Mouse (Mus musculus) T-helper 2 cell (primary cell): ENCODE data around the gene Fam118b.

Experiments used
- in situ Hi-C: fragments of 300-600 bp; cut with MboI, MseI; formaldehyde crosslinking; loops from one replicate; pipeline ENCODE4 v1.15.1; 2025; ENCODE audit warnings: high pct_unique_total_duplicates

Gene Fam118b

GRCm38 (mm10) chr9:35267146-35267975 is at the start of gene Fam118b, which contains the start of gene Rpusd4:
Gene Fam118b (minus strand): TSS chr9:35267805.
Gene Rpusd4 (plus strand): TSS chr9:35267865.
- in situ Hi-C loops, result loop anchor here (5.0 kb wide), 1 partner anchor 55 kb away; the partner anchor contains the start of gene Foxred1

- in situ Hi-C loops, result no loop called here
Observed at GRCm38 (mm10) chr9:35316771-35317211, 49.2 kb upstream of the Fam118b start.

DNA sequence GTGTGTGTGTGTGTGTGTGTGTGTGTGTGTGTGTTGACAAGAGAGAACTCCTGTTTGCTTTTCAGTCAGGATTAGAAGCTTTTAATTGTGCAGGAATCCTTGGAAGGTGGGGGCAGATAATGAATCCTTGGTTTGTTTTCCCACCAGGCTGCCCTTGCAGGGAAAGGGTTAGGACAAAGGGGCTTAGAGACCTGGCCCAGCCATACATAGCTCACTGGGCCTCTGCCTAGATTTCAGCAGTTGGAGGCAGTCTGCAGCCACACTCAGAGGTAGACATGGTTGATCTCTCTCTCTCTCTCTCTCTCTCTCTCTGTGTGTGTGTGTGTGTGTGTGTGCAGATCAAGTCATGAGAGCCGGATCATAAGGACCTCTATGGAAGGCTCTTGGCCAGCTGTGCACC is 46.6 kb upstream of the Fam118b start:
- in situ Hi-C loops, result no loop called here

DNA sequence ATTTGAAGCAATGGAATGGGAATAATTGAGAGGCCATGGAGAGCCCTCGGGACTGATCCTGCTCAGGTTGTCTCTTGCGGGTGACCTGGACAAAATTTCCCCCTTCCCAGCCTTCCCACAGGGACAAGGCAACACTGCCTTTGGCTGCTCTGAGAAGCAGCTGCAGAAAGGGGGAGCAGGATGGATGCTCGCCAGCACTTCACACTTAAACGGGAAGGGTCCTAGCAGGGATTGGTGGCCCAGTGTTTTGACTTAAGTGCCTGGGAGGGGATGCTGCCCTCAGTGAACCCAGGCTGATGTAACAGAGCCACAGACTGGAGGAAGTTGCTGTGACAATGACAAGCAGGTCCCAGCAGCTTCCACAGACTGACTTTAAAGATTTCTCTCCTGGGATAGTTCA is 46.0 kb upstream of the Fam118b start:
- in situ Hi-C loops, result no loop called here

- in situ Hi-C loops, result no loop called here
Observed at GRCm38 (mm10) chr9:35312516-35312915, 44.9 kb upstream of the Fam118b start.

DNA sequence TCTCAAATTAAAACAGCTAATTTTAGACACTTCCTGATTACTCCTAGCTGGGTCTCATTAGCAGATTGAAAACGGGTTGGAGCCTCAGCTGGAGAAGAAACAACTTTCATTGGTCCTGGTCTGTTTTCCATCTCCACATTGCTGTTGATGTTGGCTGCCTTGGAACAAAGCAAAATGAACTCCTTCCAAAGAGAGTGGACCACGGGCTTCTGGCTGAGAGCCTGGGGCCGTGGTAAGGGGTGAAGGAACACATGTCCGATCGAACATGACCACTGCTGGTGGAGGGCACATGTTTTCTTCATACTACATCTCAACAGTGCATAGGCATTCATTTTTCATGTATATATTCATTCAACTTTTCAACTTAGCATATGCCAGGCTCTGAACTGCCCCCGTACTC is 42.8 kb upstream of the Fam118b start:
- in situ Hi-C loops, result no loop called here

- in situ Hi-C loops, result no loop called here
Observed at GRCm38 (mm10) chr9:35307461-35307860, 39.9 kb upstream of the Fam118b start.

GRCm38 (mm10) chr9:35302172-35302571 is 34.6 kb upstream of the Fam118b start:
- in situ Hi-C loops, result no loop called here

- in situ Hi-C loops, result loop anchor here (5.0 kb wide), 1 partner anchor 45 kb away; no protein-coding TSS in a partner anchor
Observed at GRCm38 (mm10) chr9:35297791-35298190, 30.2 kb upstream of the Fam118b start.

- in situ Hi-C loops, result no loop called here
Observed at GRCm38 (mm10) chr9:35293465-35293864, 25.9 kb upstream of the Fam118b start.

GRCm38 (mm10) chr9:35290916-35291315 is 23.3 kb upstream of the Fam118b start:
- in situ Hi-C loops, result no loop called here

- in situ Hi-C loops, result no loop called here
Observed at GRCm38 (mm10) chr9:35290417-35290816, 22.8 kb upstream of the Fam118b start.

DNA sequence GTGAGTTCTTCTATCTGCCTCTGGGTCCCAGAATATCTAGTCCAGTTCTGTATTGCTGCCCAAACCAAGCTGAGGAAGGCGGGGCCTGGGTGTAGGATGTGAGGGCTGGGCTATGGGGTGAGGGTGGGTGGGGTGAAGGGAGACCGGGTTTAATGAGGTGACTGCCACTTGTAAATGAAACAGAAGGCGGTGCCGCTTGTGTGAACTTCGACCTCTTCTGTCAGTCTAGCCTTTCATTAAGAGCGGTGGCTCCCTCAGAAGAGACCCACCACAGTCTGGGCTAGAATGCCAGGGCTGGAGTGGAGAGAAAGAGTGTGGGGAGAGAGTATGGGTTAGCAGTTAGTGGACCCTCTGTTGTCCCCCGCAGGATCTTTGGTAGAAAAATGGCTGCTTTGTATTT is 22.4 kb upstream of the Fam118b start:
- in situ Hi-C loops, result loop anchor here (5.0 kb wide), 1 partner anchor 242 kb away; no protein-coding TSS in a partner anchor

DNA sequence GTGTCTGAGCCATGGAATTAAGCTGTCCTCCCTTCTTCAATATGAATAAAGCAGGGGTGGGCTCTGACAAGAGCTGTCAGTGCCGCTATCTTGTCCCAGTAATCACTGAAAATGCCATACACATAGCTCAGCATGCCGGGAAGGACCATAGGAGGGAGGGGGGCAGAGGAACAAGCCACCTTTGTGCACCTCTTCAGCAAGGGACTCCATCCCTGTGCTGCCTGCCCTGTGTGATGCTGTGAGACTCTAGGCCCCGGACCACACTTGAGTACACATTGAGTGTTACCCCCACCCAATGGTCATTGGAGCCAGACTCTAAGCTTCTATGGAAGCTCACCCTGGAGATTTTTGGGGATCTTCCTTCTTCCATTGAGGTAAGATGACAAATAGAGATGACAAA is 18.7 kb upstream of the Fam118b start:
- in situ Hi-C loops, result loop anchor here (5.0 kb wide), 1 partner anchor 246 kb away; no protein-coding TSS in a partner anchor

GRCm38 (mm10) chr9:35284351-35284750 is 16.7 kb upstream of the Fam118b start:
- in situ Hi-C loops, result no loop called here

DNA sequence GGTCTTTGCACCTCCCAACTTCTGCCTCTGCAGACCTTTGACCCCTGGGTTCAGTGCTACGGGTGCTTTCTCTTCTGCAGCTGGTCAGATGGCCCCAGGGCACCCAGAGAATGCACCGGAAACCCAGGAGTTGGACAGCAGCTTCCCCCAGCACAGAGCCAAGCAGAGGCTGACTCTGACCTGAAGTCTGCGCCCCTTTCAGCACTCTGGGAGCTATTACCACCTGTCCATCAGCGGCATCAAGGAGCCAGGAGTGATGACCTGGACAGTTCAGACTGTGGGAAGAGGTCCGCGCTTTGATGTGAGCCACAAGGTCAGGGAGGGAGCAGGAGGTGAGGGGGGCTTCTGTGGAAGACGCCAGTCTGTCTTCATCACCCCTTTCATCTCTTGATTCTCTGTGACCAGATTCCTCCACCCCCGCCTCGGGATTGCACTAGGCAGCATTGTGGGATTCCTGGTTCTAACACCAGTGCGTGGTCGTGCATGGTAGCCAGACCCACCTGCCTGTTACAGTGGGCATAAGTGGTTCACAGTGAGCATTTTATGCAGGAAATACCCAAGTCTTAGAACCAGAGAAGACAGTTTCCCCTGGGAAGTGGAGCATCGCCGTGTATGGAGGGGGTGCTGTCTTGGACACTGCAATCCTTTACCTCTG is 15.9 kb upstream of the Fam118b start:
- in situ Hi-C loops, result no loop called here

DNA sequence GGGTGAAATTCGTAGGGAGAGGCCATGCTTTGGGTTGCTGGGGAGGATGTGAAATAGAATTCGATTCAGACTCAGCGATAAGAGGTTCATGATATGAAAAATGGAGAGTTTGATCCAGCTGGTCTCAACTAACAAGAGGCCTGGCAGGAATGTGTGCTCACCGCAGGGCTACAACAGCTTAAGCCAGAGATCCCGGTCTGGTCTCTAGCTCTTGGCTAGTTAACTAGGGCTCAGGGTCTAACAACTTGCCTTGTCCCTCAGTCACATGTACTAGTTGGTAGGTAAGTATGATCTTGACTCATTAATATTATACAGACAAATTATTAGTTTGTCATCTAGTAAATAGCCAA is 15.2 kb upstream of the Fam118b start:
- in situ Hi-C loops, result no loop called here

DNA sequence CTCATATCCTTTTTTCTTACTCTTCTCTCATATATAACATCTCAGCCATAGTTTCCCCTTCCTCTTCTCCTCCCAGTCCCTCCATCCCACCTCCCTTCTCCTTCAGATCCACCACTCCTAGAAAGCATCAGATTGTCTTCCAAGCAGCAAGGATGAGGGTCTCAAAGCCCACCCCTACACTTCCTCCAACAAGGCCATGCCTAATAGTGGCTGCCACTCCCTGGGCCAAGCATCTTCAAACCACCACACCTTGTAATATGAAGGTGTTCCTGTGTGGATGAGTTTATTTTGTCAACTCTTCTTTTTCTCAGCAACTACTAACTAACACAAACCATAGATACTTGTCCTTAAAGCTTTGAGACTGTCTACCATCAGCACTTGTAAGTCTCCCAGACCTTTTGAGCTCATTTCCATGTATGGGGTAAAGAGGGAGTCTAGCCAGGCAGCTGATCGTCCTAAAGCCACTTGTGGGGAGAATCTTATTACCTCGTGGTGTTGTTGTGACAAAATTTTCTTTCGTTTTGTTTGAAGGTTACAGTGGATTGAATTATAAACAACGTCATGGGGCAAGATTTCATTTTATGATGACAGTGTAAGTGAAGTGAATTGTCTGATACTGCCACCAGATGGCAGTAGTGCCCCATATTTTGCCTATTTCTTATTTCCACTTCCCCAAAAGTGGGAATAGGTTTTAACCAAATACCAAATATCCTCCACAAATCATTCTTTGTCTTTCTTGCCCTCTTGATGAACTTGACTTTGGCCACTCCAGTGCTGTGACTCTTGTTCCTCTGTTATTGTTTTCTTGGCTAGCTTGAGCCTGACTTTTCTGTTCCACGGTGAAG is 14.6 kb upstream of the Fam118b start:
- in situ Hi-C loops, result no loop called here

DNA sequence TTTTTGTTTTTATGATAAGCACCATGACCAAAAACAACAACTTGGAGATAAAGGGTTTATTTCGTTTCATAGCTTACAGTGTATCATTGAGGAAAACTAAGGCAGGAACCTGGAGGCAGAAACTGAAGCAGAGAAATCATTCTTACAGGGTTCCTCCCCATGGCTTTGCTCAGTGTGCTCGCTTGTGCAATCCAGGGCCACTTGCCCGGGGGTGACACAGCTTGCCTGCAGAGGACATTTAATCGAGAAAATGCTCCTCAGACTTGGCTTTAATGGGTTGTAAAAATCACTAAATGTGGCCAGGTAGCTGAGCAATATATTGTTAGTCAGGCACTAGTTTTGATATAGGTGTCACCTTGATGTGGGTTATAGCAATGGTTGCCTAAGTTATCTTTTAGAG is 10.8 kb upstream of the Fam118b start:
- in situ Hi-C loops, result no loop called here

GRCm38 (mm10) chr9:35277855-35278365 is 10.3 kb upstream of the Fam118b start:
- in situ Hi-C loops, result no loop called here

GRCm38 (mm10) chr9:35267976-35268715 is 541 bp upstream of the Fam118b start:
- in situ Hi-C loops, result loop anchor here (5.0 kb wide), 1 partner anchor 56 kb away; the partner anchor contains the start of gene Foxred1
